Mouse (Mus musculus): ENCODE measurements around the gene Hdac10.

GRCm38 (mm10) chr15:89103921-89104320 is 24.6 kb downstream of the Hdac10 start:
- TF ChIP-seq TAL1 (IDR thresholded peaks at IDR 0.05; ENCODE audit: low read length) (no peak), GATA1 (IDR thresholded peaks at IDR 0.05; ENCODE audit: low read length) (no peak)

Measured in erythroblast, embryonic 14.5 days (primary cell).